Mouse (Mus musculus) MN1 (cell line): ENCODE measurements around the gene Grid1.

ENCODE experiments used
- DNase-seq: peaks from one replicate; pipeline ENCODE4 v3.0.0-alpha.2; 2016; ENCODE audit warnings: low spot score

The Grid1 gene

DNA sequence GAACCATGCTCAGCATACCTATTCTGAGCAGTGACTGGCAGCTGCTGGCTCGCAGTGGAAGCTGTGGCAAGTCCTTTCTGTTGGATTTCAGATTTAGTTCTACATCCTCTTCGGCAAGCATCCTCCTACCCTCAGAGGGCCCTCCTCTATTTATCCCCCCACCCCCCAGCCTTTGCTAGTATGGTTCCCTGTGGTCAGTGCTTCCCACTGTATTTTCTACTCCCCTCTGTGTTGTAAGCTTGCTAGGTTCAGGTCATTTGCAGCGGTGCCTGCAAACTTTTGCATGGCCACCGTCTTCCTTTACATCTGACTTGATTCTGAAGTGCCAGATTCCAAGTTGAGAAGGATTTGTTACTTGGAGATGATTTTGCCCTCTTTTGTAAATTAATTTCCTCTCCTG, 378.5 kb downstream of the Grid1 start:
- no peak for DNase-seq

- no peak for DNase-seq
Measured at GRCm38 (mm10) chr14:35198899-35199298, 379.0 kb downstream of the Grid1 start.

- DNase-seq: no peak
Measured at GRCm38 (mm10) chr14:35209444-35209843, 389.5 kb downstream of the Grid1 start.

GRCm38 (mm10) chr14:35219021-35219420, 399.1 kb downstream of the Grid1 start:
- no peak for DNase-seq

- no peak for DNase-seq
Measured at GRCm38 (mm10) chr14:35222196-35222595, 402.3 kb downstream of the Grid1 start.

- DNase-seq: no peak
Measured at GRCm38 (mm10) chr14:35227581-35227980, 407.7 kb downstream of the Grid1 start.

DNA sequence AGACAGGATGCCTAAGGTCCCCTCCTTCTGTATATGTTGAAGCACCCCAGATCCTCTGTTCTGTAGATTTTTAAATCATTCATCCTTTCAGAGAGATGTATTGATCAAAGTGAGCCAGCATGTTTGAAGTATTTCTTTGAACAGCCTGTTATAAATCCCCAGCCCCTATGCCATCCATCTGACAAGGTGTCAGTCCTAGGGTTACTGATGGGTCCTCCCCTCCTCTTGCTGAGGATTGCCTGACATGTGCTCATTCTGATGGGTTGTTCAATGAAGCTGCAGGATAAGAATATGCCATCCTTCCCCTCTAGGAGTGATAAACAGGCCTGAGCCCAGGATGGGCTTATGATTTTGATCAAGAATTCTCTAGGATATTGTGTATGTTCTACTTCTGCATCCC, 411.5 kb downstream of the Grid1 start:
- DNase-seq: no peak

GRCm38 (mm10) chr14:35242882-35243281, 423.0 kb downstream of the Grid1 start:
- DNase-seq: no peak

DNA sequence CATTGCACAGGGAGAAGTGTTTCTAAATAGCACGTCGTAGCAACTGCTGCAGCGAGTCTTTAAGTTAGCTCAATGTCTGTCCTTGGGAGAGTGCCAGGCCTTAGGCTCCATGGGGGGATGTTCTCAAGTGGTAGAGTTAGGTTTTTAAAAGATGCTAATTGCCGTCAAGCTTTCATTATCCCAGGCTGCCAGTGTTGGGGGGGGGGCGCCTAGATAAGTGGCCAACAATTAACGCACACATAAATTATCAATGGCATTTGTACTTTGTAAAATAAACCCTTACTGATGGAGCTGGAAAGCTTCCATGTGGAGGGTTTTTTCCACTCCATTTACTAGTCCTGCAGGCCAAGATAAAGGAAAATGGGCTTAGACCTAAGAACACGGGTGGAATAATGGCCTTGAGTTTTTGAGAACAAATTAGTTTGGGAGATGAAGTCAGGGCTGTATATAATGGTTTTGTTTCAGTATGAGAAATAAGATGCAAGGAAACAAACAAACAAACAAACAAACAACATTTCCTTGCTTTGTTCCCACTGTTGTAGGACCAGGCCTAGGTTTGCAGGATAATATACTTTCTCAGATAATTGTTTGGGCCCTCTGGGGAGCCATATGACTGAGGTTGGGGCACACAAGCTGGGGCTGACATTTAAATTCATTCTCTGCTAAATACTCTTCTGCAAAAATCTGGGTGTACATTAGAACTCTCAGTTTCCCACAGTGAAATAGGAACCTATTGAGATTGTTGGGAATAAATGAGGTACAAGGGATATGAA, 425.1 kb downstream of the Grid1 start:
- no peak for DNase-seq

DNA sequence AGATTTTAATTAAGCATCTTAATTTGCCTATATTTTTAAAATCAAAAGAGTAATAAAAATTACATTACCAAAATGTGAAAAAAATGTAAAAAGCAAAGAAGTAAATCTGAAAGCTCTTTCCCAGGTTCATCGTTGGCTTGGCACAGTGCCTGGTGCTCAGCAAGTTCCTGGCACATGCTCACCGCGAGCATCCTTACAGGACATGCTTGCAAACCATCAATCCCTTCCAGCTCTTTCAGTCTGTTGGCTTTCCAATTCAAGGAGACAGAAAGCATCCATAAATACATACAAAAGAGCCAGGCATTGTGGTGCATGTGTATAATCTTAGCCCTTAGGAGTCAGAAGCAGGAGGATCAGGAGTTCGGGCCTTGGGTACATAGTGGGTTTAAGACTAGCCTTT, 430.5 kb downstream of the Grid1 start:
- no peak for DNase-seq

DNA sequence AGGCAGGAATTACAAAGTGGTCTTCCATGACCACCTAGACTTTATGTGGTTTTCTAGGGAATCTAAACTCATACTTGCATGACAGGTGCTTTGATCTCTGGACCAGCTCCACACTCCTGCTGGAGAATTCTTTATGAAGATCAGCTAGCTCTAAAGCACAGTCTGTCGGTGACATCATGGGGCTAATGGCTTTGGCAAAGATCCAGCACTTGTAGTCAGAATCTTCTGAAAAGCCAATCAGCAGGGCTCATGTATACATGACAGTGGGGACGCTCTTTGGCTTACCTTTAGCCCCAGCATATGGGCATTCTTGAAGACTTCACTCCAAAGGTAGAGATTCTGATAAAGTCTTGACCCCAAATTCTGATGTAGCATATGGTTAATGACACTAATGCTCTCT, 434.6 kb downstream of the Grid1 start:
- no peak for DNase-seq

DNA sequence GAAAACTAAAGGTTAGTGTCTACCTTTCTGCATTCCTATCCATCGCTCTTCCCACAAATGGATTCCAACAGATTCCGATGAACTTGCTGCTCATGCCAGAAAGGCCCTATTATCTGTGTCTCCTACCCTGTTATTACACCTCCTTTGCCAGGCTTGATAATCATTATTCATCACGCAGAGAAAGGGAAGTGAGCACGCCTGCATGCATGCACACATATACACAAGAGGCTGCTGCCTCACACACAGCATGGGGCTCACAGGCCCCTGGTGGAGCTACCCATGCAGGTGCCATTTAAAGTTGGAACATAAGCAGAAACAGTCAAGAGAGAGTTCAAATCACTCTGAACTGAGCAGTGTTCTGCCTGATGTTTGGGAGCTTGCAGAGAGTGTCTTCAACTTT, 450.4 kb downstream of the Grid1 start:
- DNase-seq: no peak

GRCm38 (mm10) chr14:35309201-35309600, 489.3 kb downstream of the Grid1 start:
- no peak for DNase-seq

DNA sequence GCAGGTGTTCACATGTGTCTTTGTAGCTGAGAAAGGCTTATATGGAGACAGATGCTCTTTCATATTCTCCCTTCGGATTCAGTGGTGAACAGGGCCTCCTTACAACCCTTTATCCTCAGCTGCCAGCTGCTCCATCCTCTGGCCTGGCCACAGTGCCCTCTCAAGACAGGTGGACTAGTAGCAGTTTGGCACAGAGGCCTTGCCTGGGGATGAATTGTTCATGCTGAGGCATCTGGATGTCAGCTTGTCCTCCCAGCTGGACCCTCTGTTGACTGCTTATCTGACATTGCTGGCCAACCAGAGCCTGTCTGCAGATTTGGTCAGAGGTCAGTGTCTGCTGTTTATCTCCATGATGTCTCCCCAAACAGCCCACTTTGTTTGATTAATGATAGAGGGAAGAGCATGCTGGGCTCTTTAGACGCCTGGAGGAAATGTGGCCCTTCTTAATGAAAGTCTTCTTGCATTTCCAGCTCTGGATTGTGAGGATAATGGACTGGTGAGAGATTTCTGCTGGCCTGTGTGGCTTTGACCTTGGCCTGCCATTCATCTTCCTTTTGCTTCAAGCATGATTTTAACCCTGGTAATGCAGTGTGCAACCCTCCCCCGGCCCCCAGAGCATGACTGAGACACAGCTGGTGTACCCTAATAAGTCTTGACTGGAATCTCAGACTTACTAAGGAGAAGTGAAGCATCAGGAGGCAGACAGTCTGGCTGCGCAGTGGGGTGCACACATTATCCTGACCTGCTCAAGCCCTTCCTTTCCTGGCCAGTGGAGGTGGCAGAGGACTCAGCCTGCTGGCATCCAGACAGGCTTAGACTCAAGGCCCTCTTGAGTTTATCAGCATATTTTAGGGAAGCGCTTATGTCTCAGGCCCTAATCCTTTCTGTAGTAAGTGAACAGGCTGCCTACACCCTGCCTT, 493.7 kb downstream of the Grid1 start:
- no peak for DNase-seq

DNA sequence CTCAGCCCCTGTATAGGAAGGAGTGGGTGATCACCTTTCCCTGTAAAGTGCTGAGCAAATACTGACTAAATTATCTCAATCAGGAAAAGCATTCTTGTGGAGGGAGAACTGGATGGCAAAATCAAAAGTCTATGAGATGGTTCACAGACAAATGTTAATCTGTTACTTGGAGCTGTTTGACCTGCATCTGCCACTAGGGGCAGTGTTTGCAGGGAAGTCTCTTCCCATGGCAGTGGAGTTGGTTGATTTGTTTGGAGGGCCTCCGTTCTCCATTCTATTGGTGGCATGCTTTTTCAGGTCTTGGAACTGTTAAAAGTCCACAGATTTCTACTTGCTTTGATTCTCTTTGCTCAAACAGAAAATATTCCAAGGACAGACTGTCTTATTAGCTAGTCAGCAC, 506.4 kb downstream of the Grid1 start:
- DNase-seq: no peak

- no peak for DNase-seq
Measured at GRCm38 (mm10) chr14:35336561-35336960, 516.7 kb downstream of the Grid1 start.

DNA sequence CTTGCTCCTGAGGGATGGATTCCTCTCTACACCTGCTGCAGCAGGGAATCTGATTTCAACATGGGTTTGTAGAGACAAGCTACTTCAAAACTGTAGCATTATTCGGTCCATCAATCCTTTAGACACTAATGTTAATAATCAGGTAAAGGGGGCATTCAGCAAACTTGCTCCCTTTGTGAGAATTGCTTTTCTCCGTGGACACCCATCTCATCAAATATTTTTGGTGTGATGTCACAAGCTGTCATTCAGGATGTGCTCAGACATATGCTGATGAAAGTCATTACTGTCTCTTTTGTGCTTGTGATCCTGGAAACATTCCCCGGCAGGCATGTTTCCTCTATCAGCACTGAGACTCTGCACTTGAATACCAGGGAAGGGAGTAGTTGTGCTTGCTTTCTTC, 536.1 kb downstream of the Grid1 start:
- no peak for DNase-seq

DNA sequence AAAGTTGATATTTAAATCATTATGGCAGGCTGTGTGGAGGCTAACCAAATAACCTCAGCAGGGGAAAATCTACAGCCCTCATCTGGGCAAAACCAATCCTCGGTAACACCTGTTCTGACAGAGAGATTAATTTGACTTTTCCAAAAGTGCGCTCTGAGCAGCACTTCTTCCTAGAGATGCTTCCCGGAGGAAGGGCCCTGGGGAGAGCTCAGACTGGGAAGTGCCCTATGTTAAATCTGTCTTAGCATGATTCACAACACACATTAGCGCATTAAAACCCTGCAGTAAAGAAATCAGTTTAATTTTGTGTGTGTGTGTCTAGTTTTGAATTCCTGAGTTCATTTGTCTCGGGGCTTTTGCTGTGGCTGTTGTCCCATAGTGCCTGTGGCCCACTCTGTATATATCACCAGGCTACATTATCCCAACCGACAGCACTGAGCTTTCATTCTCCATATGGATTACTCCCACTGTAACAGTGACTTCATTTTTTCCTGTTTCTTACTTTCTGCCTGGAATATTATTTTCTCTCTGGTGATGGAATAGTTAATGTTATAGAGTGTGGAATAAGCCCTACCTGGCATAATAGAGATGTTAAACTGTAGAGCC, 536.7 kb downstream of the Grid1 start:
- DNase-seq: no peak

- no peak for DNase-seq
Measured at GRCm38 (mm10) chr14:35358136-35358821, 538.4 kb downstream of the Grid1 start.

DNA sequence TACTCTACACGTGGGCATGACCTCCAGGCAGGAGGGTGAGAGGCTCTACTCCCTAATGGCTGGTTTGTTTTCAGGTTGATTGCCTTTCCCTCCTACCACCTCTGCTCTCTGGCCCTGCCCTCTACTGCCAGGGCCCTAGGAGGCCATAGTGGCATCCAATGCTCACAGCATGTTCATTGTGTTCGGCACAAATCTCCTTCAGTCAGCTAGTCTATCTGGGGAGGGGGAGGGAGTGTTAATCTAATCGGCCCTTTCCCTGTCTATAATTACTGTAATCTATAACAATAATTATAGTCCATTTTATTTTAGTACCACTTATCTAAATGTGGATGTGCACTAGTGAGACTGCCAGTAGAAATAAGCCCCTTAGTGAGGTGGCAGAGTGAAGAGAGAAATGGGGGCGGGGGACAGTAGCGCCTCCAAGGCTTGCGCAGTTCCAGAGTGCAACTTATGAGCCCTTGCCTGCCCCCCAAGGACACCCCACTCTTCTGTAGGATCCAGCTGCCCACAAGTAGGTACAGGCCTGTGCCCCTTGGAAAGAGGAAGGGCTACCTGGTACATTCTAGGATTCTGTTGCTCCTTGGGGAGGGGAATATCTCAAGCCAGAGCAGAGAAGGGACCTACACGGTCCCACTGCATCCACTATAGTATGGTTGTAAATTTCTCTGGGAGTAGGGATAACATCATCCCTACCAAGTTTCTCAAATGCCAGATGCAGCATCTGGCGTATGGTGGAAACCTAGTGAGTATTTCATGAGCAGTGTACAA, 545.5 kb downstream of the Grid1 start:
- DNase-seq: no peak

- no peak for DNase-seq
Measured at GRCm38 (mm10) chr14:35374374-35374773, 554.5 kb downstream of the Grid1 start.
